Mouse (Mus musculus): ENCODE measurements at regions not wholly inside any gene's neighbourhood (a gene's known extent, or its start where the extent isn't known, plus 50 kb on each side); places are given as distances from the start of the nearest gene placed in this dataset.

DNA sequence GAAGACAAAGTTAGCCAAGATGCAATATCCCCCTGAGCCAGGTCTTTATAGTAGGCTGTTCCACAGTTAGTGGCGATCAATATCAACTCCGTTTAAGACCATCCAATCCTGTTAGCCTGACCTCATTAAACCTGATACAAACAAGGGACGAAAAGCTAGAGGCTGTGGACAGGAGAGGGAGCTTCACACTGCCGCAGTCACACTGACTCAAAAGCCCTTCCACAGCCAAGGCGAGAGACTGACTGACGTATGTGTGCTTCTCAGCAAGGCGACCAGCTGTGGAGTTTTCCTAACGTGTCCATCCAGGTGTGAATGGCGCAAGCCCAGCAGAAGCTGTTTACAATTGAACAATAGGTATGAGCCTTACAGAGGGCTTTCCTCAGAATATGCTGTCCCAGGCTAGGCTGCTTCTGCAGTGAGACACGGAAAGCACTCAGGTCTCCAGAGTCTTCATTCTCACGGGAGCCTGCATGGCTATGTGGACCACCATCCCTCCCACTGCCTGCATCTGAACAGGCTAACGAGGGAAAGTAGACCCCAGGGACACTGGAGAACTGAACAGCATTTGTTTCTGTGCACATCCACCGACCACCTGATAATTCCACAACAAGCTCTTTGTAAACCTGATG is 224.7 kb upstream of the Pgrmc2 start:
- DNase-seq (ENCODE audit: low read depth, low spot score) = no peak

DNA sequence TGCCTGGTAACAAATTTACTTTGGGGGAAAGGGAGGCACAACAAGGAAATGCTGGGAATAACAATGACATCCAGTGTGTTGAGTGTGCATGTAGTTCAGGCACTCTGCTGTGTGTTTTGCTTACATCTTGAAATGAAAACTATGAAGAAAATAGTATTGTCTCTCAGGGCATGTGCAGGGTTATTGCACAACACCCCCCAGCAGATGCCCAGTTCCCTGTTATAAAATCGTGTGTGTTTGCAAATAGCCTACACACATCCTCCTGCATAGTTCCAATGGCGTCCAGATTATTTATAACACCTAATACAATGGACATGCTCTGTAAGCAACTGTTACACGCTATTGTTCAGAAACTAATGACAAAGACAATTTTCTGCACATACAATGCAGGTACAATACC is 220.0 kb upstream of the Pgrmc2 start:
- no peak for DNase-seq (ENCODE audit: low read depth, low spot score)

DNA sequence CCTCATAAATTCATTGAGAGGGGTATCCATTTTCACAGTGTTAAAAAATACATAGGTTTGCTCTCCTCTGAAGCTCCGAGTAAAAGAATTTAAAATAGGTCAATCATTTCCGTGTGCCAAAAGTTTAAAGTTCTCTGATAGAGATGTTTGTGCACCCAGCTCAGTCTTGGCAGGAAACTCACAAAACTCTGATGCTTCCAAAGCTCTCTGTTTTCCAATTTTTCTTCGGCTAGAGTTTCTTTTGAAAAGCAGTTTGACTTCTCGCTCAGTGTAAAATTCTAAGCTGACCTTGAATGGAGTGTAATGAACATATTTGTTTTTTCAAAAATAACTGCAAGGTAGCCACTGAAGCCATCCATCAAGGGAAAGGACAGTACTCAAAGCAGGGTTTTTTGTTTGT is 215.9 kb upstream of the Pgrmc2 start:
- DNase-seq (ENCODE audit: low read depth, low spot score) = no peak

DNA sequence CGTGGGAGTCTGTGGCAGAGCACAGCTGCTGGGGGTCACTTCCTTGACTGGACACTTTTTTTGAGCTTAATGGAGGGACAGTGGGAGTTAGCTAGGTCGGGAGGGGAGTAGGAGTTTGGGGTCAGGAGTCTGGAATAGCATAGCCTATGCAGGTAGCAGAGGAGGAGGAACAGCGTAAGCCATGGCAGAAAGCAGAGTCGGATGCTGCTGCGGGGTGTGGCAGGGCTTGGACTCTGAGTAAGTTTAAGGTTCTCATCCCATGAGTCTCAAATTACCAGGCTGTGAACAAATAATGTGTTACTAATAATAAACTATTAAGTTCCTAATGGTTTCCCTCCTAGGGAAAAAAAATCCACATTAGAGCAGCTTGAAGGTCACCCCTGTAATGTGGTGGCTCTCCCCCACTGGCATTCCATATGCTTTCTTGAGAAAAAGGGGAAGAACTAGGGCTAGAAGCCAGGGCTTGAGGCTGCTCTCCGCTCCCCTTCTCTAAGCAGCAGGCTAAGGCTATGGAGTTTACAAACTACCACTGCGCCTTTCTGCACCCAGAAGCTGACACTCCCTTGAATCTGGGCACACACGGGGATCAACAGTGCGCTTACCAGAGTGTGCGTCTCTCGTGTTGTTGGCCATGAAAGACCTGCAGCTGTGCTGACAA is 213.4 kb upstream of the Pgrmc2 start:
- DNase-seq (ENCODE audit: low read depth, low spot score) = no peak

DNA sequence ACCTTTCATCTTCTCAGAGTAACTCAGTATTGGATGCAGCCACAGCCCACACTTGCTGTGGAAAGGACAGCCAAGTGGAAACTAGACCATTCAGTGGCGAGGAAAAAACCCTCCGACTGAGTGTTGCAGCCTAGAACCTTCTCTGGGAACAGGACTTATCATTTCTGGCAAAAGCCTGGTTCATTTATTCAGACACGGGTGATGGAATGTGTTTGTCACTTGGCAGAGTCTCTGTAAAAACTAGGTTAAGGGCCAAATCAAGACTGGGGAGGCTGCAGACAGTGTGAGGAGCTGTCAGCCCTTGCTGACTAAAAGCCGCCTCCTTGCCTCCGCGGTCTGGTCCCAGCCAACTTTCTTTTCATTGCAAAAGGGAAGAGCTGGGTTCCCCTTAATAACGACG is 212.3 kb upstream of the Pgrmc2 start:
- DNase-seq (ENCODE audit: low read depth, low spot score) = no peak

DNA sequence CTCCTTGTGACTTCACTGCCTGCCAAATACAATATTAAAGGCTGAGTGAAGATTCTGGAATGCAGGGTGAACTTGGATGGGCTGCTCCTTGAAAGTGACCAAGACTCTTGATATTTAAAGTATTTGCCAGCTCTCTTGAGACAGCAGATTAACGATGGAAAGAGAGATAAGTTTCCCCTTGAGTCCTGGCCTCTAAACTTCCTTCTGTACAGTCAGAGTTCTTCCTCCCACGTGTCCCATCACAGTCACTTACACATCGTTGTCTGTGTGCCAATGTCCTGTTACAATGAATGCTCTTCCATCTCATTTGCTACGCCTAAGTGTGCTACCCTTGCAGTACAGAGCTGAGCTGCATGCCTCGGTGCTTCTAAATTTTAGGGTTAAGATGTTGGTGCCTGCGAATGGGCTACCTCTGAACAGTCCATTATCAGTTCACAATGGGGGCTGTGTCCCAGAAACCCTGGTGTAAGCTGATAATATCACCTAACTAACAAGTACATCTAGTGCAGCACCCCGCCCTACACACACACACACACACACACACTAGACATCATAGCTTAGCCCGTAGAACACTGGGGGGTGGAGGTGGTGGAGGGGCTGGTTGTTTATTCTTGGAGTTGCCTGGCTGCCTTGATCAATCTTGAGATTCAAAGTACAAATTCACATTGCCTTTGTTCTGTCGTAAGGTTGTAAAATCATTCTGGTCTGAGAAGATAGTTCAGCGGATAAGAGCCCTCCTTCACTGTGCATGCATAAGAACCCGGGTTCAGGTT is 207.9 kb upstream of the Pgrmc2 start:
- DNase-seq (ENCODE audit: low read depth, low spot score) = no peak

DNA sequence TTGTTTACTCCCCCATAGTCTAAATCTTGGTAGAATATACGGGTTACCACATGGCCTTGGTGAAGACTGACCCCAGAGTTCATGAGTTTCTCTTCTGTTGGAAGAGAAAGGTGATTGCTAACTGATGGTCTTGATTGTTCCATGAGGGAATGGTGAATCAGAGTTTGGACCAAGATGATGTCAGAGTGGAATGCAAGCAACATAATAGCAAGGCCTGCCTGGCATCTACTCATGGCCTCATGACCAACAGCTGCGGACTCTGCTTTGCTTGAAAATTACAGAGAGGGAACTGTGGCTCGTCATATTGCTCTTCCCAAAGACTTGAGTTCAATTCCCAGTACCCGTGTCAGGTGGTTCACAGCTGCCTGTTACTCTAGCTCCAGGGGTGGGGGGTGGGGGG is 205.9 kb upstream of the Pgrmc2 start:
- no peak for DNase-seq (ENCODE audit: low read depth, low spot score)

DNA sequence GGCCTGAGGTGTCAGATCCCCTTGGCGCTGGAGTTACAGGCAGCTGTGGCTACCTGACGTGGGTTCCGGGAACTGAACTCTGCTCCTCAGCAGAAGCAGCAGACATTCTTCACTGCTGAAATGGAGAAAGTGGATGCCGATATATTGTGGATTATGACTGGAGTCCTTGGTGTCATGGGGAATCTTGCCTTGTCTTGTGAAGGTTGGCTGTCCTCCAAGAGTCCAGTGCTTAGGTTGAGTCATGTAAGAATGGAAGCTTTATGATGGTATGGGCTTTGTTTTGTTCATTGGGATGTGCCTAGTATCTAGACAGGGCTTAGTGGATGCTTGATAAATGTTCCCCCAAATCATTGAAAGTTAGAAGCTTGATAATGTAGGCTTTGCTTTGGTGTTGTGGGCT is 205.2 kb upstream of the Pgrmc2 start:
- no peak for DNase-seq (ENCODE audit: low read depth, low spot score)

DNA sequence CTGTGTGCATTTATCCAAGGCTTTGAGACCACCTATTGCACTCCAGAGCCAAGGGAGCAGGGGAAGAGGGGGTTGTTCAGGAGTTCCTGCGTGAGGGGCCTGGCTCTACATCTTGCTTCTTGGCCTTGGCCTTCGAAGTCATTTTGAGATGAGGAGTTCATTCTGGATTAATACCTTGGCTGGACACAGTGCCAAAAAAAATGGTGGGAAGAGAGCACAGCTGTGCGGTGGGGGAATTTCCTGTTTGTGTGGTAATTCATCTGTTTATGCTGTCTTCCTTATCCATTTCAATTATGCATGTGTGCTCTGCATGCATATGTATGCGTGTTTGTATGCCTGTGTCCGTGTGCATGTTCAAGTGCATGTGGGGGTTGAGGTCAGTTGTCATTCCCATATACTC is 202.5 kb upstream of the Pgrmc2 start:
- DNase-seq (ENCODE audit: low read depth, low spot score) = no peak

DNA sequence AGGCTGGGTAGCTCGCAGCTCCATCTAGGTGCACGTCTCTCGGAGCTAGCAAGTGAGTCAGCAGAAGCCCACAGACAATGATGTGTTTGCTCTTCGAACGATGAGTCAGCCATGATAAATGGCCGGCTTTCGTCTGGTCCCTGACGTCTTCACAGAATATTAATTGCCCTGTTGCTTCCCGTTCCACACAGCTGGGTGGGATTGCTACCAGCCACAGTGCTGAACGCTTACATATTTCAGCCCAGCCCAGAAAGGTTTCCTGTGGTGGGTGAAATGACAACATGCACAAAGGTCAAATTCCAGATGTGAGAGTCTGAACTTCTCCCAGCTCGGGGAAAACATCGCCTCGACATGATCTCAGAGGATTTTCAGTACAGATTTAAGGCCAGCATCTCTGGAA is 202.1 kb upstream of the Pgrmc2 start:
- no peak for DNase-seq (ENCODE audit: low read depth, low spot score)

DNA sequence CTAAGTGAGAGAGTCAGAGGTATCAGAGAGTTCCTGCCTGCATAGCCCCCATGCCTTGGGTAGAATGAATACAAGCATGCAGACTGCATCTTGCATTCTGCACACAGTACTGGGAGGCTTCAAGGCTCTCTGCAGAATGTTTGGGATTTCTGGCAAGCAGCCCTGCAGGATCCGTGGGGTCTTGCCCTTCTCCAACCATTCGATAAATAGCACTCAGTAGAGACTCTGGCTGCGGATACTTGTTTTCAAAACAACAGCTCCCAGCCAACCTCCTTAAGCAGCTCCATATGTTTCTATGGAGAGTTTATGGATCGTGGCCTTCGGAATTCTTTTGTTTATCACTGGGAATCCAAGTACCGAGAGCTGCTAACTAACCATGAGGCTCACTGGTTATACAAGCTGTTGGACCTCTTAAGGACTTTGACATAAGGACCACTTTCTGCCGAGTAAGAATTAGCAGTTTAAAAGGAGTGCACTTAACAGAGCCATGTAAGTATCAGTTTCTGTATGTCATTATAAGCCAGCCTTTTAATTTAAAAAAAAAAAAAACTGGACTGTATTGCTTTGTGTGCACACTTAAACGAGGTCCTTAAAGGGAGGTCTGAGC is 199.7 kb upstream of the Pgrmc2 start:
- no peak for DNase-seq (ENCODE audit: low read depth, low spot score)

DNA sequence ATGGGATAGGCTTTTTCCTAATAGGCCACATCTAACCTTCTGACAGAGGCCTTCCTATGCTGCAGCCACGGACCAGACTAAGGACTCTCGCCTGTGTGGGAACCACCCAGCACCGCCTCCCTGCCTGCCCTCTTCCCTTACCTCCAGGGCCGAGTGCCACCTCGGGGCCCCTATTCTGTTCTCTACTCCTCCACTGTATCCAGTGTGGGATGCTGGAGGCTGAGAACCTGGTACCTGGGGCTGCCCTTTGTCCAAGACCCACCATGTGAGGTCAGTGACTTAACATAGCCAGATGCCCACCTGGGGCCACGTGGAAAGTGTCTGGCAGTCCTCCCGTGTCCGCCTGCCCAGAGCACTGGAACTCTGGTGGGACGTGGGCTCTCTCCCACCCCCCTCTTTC is 193.2 kb upstream of the Pgrmc2 start:
- DNase-seq (ENCODE audit: low read depth, low spot score) = no peak

DNA sequence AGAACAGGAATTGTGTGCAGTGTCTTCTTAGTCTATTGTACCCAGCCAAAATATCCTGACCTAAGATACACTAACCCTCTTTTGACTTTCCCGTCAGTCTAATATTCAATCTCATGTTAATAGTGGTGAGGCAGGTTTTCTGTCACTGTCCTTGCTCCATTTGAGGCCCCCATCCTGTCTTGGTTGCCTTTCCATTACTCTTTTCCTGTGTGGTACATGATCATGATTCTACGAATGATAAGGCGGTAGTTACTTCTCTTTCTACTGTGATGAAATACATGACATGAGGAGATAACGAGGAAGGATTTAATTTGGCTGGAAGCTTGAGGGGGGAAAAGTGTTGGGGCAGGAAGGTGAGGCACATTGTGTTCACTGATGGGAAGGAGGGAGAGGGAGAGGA is 185.7 kb upstream of the Pgrmc2 start:
- no peak for DNase-seq (ENCODE audit: low read depth, low spot score)

DNA sequence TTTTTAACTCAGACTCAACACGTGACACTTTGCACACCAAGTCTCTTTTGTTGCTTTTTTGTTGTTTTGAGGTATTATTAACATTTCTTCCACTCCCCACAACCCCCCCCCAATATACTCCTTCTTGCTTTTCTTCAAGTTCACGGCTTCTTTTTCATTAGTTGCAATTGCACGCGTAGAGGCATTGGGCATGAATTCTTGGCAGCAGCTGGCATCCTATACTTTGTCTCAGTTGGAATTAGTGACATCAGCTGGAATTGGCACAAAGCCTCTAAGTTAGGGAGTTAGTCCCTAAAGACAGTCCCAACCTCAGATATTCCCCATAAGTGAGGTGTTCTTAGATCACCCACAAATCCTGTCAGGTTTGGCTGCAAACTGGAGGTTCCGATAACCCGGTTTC is 183.4 kb upstream of the Pgrmc2 start:
- no peak for DNase-seq (ENCODE audit: low read depth, low spot score)

DNA sequence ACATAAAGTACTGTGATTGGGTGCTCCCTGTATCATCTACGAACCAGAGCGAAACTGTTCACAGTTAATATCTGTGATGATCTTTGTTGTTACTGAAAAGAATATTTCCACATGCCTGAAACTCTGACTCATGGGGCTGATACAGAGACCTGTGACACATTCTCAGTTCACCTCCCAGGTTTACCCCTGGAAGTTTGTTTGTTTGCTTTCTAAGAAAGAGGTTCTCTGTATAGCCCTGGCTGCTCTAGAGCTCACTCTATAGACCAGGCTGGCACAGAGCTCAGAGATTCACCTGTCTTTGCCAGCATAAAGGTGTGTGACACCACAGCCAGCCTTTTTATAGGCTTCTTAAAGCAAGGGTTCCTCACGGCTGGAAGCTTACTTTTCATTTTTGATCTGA is 182.6 kb upstream of the Pgrmc2 start:
- no peak for DNase-seq (ENCODE audit: low read depth, low spot score)

DNA sequence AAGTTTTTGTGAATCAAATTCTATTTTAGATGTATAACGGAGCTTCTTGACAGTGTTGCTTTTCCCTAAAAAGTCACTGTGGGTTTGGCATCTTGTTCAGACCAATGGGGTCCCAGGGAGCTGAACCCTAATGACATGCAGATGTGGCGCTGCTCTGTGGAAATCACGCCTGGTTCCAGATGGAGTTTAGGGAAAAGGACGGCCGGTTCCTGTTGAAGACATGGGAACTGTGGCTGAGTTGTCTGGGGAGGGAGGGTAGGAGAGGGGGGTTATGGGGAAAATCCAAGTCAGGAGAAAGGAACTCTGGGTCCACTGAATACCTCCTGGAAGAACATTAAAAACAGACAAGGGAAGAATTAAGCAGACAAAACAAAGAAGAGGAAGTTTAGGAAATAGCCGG is 175.4 kb upstream of the Pgrmc2 start:
- DNase-seq (ENCODE audit: low read depth, low spot score) = no peak

DNA sequence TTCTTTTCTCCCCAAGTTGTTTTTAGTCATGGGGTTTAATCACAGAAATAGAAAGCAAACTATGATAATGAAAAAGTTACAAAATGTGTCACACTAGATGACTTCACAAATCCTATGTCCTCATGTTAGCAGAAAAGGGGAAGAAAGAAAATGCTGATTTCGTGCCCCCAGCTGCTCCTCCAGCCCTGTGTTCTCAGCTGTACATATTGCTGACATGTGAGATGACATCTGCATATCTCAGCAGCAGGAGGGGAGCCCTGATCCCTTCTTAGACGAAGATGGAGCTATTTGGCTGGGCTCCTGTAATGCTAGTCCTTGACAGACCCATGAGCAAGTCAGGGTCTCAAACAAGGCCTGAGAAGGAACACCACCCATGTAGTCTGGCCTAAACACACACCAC is 162.1 kb upstream of the Pgrmc2 start:
- DNase-seq (ENCODE audit: low read depth, low spot score) = no peak

DNA sequence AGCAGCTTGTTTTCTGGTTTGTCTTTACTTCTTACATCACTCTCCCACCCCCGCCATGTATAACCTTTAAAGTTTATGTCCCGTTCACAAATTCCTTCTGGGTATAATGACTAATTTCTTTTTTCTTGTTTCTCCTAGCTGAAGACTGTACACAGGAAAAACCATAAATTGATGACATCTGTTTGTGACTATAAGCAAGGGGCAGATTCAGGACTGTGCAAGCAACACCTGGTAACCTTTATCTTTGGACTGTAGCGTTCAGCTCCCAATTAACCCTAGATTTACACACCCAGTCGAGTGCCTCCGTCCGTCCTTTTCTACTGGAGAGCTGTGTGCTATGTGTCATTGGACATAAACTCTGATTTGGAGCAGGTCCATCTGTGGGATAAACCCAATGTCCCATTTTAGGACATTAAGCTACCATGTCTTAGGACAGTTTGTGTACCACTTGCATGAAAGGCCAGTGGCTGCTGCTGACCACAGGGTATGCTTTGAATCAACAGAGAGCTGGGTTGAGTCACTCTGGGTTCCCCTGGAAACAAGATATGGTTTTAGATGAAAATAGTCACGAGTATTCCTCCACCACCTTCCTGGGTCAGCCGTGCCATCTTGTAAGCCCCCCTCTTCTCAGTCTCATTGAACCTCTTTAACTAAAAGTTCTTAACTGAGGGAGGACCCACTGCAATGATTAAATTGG is 159.2 kb upstream of the Pgrmc2 start:
- DNase-seq (ENCODE audit: low read depth, low spot score) = no peak

DNA sequence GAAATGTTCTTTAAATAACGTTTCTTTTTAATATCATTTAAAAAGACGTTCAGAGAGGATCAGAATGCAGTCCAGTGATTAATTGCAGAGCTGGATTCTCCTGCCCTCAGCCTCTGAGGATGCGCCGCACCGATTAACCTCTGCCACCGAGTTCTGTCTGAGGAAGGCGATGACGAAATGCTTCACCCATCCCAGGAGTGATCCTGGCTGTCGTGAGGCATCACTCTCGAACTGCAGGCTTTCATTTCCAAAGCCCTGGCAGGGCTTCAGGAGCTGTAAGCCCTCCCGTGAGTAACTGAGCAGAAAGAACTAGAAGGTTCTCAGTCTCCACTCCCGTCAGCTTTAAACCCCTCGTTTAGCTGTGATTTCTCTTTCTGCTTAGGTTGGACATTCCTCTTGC is 157.0 kb upstream of the Pgrmc2 start:
- no peak for DNase-seq (ENCODE audit: low read depth, low spot score)

DNA sequence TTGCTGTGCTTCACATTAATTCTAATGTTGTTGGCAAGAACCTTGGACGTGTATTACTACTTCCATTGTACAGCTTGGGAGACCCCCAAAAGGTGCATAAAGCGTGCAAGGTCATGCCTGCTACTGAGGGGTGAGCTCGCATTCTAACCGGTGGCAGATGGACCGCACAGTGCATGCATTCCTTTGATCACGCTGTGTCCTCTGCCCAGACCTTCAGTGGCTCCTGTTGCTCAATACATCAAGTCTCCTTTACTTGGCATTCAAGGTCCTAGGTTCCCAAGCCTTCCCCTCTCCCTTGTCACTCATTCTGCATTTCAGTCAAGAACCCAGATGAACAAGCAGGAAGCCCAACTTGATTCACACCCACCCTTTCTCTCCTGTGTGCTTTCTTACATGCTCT is 156.4 kb upstream of the Pgrmc2 start:
- DNase-seq (ENCODE audit: low read depth, low spot score) = no peak

DNA sequence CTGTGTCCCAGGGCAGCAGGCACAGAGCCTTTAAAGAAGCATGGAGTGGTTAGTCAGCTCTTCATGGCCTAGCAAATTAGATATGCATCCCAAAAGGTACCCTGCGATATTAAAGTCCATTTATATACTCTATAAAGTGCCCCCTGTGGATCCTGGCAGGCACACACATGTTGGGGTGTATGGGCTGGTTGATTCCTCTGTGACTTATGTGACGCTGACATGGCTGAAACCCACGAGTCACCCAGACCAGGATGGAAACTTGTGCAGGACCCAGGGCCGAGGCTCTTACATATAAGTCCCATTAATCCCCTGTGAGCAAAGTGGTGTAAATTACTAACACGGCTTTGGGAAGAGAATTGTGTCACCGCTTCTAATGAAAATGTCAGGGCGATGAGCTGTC is 155.2 kb upstream of the Pgrmc2 start:
- DNase-seq (ENCODE audit: low read depth, low spot score) = no peak

DNA sequence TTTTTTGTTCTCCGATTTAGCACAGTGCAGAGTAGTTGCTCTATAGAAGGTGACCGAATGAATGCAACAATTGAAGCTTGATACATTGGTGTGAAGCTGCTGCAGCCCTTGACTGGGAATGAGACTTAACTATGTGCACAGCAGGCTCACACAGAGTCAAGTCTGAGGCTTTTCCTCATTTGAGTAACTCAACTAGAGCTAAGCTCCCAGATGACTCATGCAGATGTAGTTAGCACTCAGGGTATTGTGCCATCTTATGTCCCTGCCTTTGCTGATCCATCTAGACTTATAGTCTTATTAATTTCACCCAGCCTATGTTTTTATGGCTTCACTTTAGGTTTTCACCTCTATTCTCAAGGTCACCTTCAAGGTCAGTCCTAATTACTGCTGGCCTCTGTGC is 152.8 kb upstream of the Pgrmc2 start:
- DNase-seq (ENCODE audit: low read depth, low spot score) = no peak

All from retina, postnatal 7 days (tissue).